In genomic region chr15:103604481-103604880, GRCm38 (mm10) we compare ENCODE assay signal across 25 mouse cellular contexts. TPM values are rescaled to one million over a fixed set of nuclear protein-coding genes. Genes with fewer than 3 reads are reported as not detected.
A peak's percentile ranks its signal among the peaks of the same experiment; 100 is the strongest.
DNase-seq lines count a peak whose midpoint lies in the region; TF ChIP-seq lines count a peak whose summit lies in the region.
"Had no signal": no experiment of that assay in that cellular context is flagged by ENCODE, and none has a peak within 500 bp of the region (broad histone marks: within the 10 kb centered on the region; RNA-seq: fewer than 3 reads in every experiment).

No protein-coding gene starts in this region.

- TF ChIP-seq POLR2A in heart, adult 2 months (IDR thresholded peaks at IDR 0.05; ENCODE audit: insufficient read depth, low read depth, low read length), result no peak

- intact Hi-C loops in heart, adult 2 months (cut with DNase I), result no loop called here
- intact Hi-C loops in left cerebral cortex, adult 2 months (cut with DNase I), result no loop called here
- intact Hi-C loops in left cerebral cortex, postnatal 36 days (cut with DNase I), result no loop called here

- H3K79me2 ChIP-seq in heart, adult 2 months (replicated peaks; ENCODE audit: control insufficient read depth, insufficient read depth, low read length), result no peaks in the 10 kb centered on the region

- H3K27me3 ChIP-seq in heart, adult 2 months (ENCODE audit: control insufficient read depth, insufficient read depth, low read length), result no peaks in the 10 kb centered on the region
- H3K27me3 ChIP-seq: forebrain, embryonic 13.5 days; heart, embryonic 15.5 days; hindbrain, embryonic 13.5 days had no signal

- no peak overlapping the region for H3K4me3 ChIP-seq in heart, adult 2 months
- no peak overlapping the region for H3K4me3 ChIP-seq in left cerebral cortex, adult 2 months
- H3K4me3 ChIP-seq: embryonic facial prominence, embryonic 10.5 days; forebrain, embryonic 13.5 days; heart, embryonic 15.5 days; hindbrain, embryonic 13.5 days had no signal

- H3K9ac ChIP-seq in heart, adult 2 months (ENCODE audit: low read depth, low read length), result no peak overlapping the region
- H3K9ac ChIP-seq: forebrain, embryonic 13.5 days; forebrain, postnatal 0 days; heart, embryonic 15.5 days; hindbrain, embryonic 13.5 days had no signal

- 58% methylated on average over 1 of the region's 1 CpGs for WGBS in heart, adult 2 months

- no peak for TF ChIP-seq CTCF in heart, adult 2 months (IDR thresholded peaks at IDR 0.05)
- no peak for TF ChIP-seq CTCF in left cerebral cortex, adult 2 months (IDR thresholded peaks at IDR 0.05)

- H3K36me3 ChIP-seq in heart, adult 2 months (ENCODE audit: control insufficient read depth, insufficient read depth, low read length), result no peaks in the 10 kb centered on the region
- H3K36me3 ChIP-seq: embryonic facial prominence, embryonic 10.5 days; heart, embryonic 15.5 days; hindbrain, embryonic 13.5 days had no signal

- TF ChIP-seq EP300 in heart, adult 2 months (IDR thresholded peaks at IDR 0.05; ENCODE audit: insufficient read depth, low read depth, low read length), result no peak

- peak; percentile 24 for DNase-seq in heart, adult 11 months
- no peak for DNase-seq in heart, adult 2 months
- peak; percentile 7 to 26 for DNase-seq in left cerebral cortex, adult 9 months (ENCODE audit: low spot score in 2 of 2)
- DNase-seq in left cerebral cortex, adult 2 months (ENCODE audit: extremely low spot score in 1 of 2, low spot score in 2 of 2), result no peak
- DNase-seq in brain, adult 2 months (ENCODE audit: low read depth, low spot score), result peak; percentile 81
- DNase-seq in left cerebral cortex, postnatal 36 days (ENCODE audit: low spot score in 2 of 2), result peak; percentile 7 to 21
- DNase-seq in thymus, adult 18-20 months, result no peak
- DNase-seq: adrenal gland, adult 2 months; adrenal gland, postnatal 25 days; cerebellum, adult 2 months; cerebellum, postnatal 10 days; forebrain, postnatal 0 days; gastrocnemius, postnatal 36 days; heart, adult 18-20 months; heart, postnatal 14 days had no signal

- H3K27ac ChIP-seq in heart, adult 2 months, result no peak overlapping the region
- no peak overlapping the region for H3K27ac ChIP-seq in left cerebral cortex, adult 2 months
- H3K27ac ChIP-seq: embryonic facial prominence, embryonic 10.5 days; forebrain, embryonic 13.5 days; heart, embryonic 15.5 days; hindbrain, embryonic 13.5 days; hindbrain, postnatal 0 days had no signal

- H3K4me1 ChIP-seq in heart, adult 2 months (ENCODE audit: control insufficient read depth, insufficient read depth, low read length), result no peaks in the 10 kb centered on the region
- H3K4me1 ChIP-seq: embryonic facial prominence, embryonic 10.5 days; forebrain, embryonic 13.5 days; heart, embryonic 15.5 days; hindbrain, embryonic 13.5 days had no signal

RNA-seq across cellular contexts. Expression of gene Glycam1, which starts 39.6 kb away (rescaled TPM):
- not detected for total RNA-seq in heart, adult 2 months (2021)
- not detected in 2 replicates for polyA plus RNA-seq in heart, adult 2 months (2012; rRNA removed)
- total RNA-seq in left cerebral cortex, adult 2 months (2021), result not detected
- not detected for total RNA-seq in left cerebral cortex, postnatal 36 days (2021)
- total RNA-seq: adrenal gland, adult 2 months; adrenal gland, postnatal 25 days; ES-E14; forebrain, postnatal 0 days; gastrocnemius, adult 8-10 months; gastrocnemius, postnatal 36 days; heart, postnatal 14 days; hematopoietic stem cell, adult 5-6 weeks; hindbrain, postnatal 0 days had no signal
- polyA plus RNA-seq: adrenal gland, adult 2 months; cerebellum, adult 2 months; embryonic facial prominence, embryonic 10.5 days; embryonic facial prominence, embryonic 14.5 days; forebrain, embryonic 13.5 days; forebrain, postnatal 0 days; heart, embryonic 11.5 days; heart, embryonic 15.5 days; hindbrain, embryonic 13.5 days; hindbrain, postnatal 0 days had no signal

Comparison
In these comparisons a context has a peak if more than half of its experiments do, and no peak if none do; other contexts are left out.
1. DNase-seq: peak in heart, adult 11 months (single experiment), left cerebral cortex, adult 9 months (2 of 2), brain, adult 2 months (single experiment) and left cerebral cortex, postnatal 36 days (2 of 2); none in heart, adult 2 months (0 of 2), left cerebral cortex, adult 2 months (0 of 2) and thymus, adult 18-20 months (0 of 2).